Mouse (Mus musculus): ENCODE measurements around the gene Tbc1d21.
A peak's percentile ranks its signal among the peaks of the same experiment; 100 is the strongest.

Gene Tbc1d21

GRCm38 (mm10) chr9:58370355-58370754 is at the start of gene Tbc1d21:
Tbc1d21 (minus strand) TSS chr9:58370455.
- DNase-seq (ENCODE audit: extremely low read depth, insufficient read length, low spot score) = no peak

- no peak for DNase-seq (ENCODE audit: extremely low read depth, insufficient read length, low spot score)
Measured at GRCm38 (mm10) chr9:58411556-58411955, 41.3 kb upstream of the Tbc1d21 start.

DNA sequence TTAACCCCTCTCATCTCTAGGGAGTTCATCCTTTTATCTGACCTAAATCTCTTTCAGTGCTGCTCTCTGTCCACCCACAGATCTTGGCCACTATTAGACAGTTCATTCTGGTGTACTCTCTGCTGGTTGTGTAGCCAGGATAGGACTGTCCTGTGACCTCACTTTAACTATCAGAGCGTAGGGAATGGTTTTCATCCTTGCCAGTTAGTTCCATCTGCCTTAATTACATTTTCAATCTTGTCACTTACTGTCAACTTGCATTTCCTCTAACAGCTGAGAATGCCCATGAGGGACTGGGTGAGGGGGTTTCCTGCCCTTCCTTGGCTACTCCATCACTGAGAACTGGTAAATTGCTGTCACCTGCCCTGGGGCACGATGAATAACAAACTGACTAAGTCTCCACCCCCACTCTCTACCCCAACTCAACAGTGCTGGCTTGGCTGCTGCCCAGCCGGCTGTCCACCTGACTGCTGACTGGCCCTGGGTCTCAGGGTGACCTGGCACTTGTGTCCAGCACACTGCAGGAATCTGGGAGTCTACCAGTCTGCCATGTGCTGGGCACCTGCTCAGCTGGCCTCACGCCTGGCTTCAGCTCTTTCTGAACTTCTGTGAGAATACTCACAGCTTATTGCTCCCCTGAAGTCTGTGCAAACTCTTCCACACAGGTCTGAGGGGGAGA is 39.9 kb upstream of the Tbc1d21 start:
- peak; percentile 41 for DNase-seq (ENCODE audit: extremely low read depth, insufficient read length, low spot score)

DNA sequence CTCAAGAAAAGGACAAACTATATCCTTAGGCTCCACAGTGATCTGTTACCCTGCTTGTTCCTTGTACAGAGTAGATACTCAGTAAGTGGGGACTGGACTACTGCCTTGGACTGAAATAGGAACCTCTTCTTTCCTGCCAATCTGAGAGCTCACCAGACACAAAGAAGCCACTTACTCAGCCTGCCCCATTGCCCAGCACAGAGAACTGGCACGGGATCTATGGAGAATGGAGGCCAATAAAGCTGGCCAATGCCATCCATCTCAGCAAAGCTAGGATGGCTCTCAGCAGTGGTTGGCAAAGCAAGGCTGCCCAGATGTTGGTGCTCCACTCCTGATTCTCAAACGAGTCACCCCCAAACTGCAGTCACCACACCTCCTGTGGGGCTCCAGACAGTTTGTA is 39.0 kb upstream of the Tbc1d21 start:
- no peak for DNase-seq (ENCODE audit: extremely low read depth, insufficient read length, low spot score)

GRCm38 (mm10) chr9:58404412-58404811 is 34.2 kb upstream of the Tbc1d21 start:
- no peak for DNase-seq (ENCODE audit: extremely low read depth, insufficient read length, low spot score)

- no peak for DNase-seq (ENCODE audit: extremely low read depth, insufficient read length, low spot score)
Measured at GRCm38 (mm10) chr9:58401371-58402082, 31.3 kb upstream of the Tbc1d21 start.

DNA sequence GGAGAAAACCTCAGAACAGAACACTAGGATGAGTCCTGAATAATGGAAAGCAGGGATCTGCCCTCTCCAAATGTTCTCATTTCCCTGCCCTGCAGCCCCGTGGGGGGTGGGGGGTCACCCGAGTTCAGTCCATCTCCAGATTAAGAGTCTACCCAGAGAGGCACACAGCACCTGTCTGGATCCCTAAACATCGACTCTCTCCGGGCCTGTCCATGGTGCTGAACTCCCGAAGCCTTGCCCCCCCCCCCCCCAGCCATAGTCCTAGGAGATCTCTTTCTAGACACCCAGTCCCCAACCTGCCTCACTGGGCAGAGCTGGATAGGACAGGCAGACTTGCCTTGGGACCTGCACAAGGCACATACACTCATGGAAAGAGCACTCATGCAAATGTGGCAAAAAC is 29.4 kb upstream of the Tbc1d21 start:
- no peak for DNase-seq (ENCODE audit: extremely low read depth, insufficient read length, low spot score)

DNA sequence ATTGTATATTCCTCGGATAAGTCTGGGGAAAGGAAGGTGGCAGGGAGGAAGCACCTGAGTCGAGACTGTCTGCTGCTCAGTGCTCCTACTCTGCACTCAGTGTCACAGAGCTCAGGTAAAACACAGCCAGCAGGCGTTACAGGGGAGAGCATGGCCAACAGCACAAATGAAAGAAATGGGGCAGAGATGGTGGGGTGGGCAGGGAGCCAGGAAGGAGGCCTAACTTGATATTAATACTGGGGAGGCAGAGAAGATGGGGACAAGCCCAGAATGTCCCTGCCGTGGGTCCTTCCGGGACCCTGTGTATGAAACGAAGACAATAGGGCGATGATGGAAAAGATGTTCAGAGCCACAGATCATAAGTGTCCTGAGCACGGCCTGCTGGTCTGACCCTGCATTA is 24.4 kb upstream of the Tbc1d21 start:
- DNase-seq (ENCODE audit: extremely low read depth, insufficient read length, low spot score) = no peak

DNA sequence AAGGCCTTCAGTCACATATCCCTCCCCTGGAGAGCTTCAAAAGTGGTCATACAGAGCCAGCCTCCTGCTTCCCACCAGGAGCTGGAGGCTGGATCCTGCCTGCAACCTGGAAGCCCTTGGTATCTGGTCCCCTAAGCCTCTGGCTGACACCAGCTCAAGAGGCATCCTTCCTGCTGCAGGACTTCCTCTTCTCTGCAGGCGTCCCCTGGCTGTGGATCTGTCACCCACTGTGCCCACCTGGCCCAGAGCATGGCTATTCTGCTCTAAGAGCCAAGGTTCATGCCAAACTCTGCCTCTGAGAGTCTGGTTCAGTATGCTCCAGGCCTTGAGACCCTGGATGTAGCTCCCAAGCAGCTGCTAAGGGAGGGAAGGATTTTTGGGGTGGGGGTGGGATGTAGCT is 23.6 kb upstream of the Tbc1d21 start:
- no peak for DNase-seq (ENCODE audit: extremely low read depth, insufficient read length, low spot score)

GRCm38 (mm10) chr9:58388381-58388780 is 18.1 kb upstream of the Tbc1d21 start:
- no peak for DNase-seq (ENCODE audit: extremely low read depth, insufficient read length, low spot score)

DNA sequence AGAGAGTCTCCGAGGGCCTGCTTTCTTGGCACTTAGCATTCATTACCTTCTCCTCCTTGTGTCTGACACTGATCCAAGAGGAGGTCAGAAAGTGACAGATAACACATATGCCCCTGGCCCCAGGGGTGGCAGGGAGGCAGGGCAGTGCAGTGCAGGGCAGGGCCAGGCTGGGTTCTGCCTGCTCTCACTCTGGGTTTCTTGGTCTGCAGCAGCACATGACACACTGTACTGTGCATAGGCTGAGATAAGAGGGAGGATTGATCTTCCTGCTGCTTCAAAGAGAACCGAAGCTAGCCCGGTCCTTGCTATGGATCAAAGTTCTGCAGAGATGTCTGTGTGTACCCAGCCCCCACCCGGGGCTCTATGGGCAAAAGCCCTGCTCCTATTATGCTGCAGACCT is 8.6 kb upstream of the Tbc1d21 start:
- no peak for DNase-seq (ENCODE audit: extremely low read depth, insufficient read length, low spot score)

- DNase-seq (ENCODE audit: extremely low read depth, insufficient read length, low spot score) = no peak
Measured at GRCm38 (mm10) chr9:58373912-58374431, 3.7 kb upstream of the Tbc1d21 start.

DNA sequence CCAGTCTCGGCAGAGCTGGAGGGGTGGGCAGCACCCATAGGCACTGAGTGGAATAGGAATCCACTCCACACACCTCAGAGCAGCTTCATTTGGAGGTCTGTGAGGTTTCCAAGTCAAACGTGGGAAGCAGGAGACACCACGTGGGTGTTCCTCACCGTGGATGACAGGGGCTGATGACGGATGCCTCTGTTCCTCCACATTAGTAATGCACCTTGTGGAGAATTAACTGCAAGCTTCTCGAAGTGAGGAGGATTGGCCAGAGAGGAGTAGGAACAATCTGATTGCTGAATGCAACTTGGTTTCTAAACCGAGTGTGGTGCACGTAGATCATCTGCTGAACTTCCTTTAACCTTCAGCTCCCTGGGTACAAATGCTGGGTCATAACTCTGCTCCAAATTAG is 1.7 kb upstream of the Tbc1d21 start:
- no peak for DNase-seq (ENCODE audit: extremely low read depth, insufficient read length, low spot score)

- peak; percentile 16 for DNase-seq (ENCODE audit: extremely low read depth, insufficient read length, low spot score)
Measured at GRCm38 (mm10) chr9:58369644-58370043, 611 bp downstream of the Tbc1d21 start.

DNA sequence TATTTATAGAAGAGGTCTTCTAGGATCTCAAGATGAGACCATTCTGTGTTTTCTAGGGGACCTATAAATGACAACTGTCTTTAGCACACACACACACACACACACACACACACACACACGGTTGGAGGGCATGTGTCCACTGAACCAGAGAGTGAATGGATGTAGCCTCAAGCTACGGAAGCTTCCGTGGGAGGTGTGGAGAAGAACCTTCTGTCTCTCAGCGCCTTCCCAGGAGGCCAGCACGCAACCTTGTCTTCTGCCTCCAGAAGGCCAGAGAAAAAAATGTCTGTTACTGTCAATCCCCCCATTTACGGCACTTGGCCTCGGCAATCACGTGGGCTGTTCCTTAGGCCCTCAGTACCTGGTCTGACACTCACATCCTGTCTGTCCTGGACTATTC is 5.9 kb downstream of the Tbc1d21 start:
- no peak for DNase-seq (ENCODE audit: extremely low read depth, insufficient read length, low spot score)

DNA sequence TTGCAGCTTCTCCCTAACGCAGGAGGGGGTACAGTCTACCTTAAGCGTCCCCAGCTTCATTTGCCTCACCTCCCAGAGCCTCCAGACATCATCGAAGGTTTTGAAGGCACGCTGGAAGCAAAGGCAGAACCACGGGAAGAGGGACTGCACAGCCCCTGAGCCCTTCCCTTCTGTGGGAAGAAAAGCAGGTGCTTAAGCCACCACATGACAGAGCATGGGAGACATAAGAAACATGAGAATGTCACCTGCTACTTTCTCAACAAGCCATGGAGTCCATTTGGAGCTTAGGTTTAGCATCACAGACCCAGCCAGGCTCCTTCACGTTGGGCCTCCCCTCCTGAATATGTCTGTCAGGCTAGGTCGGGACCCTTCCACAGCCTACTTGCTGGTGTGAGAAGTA is 8.3 kb downstream of the Tbc1d21 start:
- DNase-seq (ENCODE audit: extremely low read depth, insufficient read length, low spot score) = no peak

GRCm38 (mm10) chr9:58361373-58361772 is 8.9 kb downstream of the Tbc1d21 start:
- DNase-seq (ENCODE audit: extremely low read depth, insufficient read length, low spot score) = no peak

- DNase-seq (ENCODE audit: extremely low read depth, insufficient read length, low spot score) = no peak
Measured at GRCm38 (mm10) chr9:58355262-58356050, 14.8 kb downstream of the Tbc1d21 start.

DNA sequence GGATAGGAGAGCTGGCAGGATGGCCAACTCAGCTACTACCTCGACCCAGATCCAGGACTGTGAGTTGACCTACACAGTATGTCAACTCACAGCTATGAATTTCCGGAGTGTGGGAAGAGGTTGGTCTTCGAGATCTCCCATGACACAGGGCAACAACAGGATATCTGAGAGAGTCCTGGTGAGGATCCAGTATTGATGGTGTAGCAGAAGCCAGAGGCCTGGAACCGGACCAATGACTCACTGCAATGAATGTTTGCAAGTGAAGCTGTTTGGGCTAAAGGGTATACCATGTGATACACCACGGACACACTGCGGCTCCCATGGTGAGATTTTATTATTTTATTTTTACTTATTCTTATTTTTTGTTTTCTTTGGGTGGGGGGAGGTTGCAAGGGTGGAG is 15.6 kb downstream of the Tbc1d21 start:
- DNase-seq (ENCODE audit: extremely low read depth, insufficient read length, low spot score) = peak; percentile 57

DNA sequence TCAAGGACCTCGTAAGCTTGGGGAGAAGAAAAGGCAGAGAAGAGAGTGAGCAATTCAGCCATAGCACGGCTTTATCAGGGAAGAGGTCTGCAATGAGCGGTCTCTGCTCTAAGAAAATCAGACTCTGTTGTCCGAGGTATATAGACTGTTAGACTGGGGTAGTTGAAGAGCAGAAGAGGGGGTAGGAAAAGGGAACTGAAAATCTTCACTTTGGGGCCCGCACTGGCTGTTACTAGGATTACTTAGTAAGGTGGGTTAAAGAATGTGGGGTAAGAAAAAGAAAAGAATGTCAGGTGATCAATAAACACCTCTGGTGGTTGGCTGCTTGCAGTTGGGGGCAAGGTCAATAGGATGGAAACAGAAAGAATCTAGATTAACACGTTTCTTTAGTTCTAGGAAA is 17.0 kb downstream of the Tbc1d21 start:
- DNase-seq (ENCODE audit: extremely low read depth, insufficient read length, low spot score) = no peak

DNA sequence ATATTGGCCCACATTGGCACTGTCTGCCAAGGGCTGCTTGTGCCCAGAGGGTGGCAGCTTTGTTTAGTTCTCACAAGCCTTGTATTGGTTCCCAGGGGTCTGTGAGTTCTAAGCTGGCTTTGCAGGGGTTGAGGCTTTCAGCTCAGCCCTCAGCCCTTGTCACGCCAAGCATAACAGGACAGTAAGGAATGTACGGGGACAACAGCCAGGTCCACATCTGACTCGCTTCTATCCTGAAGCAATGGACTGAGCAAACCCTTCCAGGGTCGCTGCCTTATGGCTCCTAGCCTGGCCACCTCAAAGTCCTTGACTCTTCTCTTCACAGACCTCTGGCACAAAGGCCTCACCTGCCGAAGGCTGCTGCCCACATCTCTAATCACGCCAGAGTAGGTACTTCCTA is 22.5 kb downstream of the Tbc1d21 start:
- DNase-seq (ENCODE audit: extremely low read depth, insufficient read length, low spot score) = no peak
